Mouse (Mus musculus) stomach, embryonic 16.5 days (tissue): ENCODE measurements around the gene Itpr3. TPM values are rescaled to one million over a fixed set of nuclear protein-coding genes. Genes with fewer than 3 reads are reported as not detected.

Experiments used
- ATAC-seq: fragments of 200-750 bp; cut with Nextera tagmentation; 2 replicates; pipeline ENCODE4 v1.8.0; 2017; ENCODE audit warnings: moderate number of reproducible peaks, moderate TSS enrichment; ENCODE audit not compliant: insufficient read depth, low FRiP score
- H3K27ac ChIP-seq: fragments of 300-500 bp; sonication (generic); 2 replicates; pipeline ENCODE4 v1.5.1; 2014; ENCODE audit warnings: low read length
- H3K27me3 ChIP-seq: fragments of 300-500 bp; sonication (generic); 2 replicates; pipeline ENCODE4 v1.6.1; 2014; ENCODE audit warnings: low read length, control low read depth, mixed read lengths; ENCODE audit not compliant: control insufficient read depth, insufficient read depth
- H3K36me3 ChIP-seq: fragments of 300-500 bp; sonication (generic); 2 replicates; pipeline ENCODE4 v1.6.1; 2014; ENCODE audit warnings: low read length; ENCODE audit not compliant: control insufficient read depth, insufficient read depth
- H3K4me1 ChIP-seq: fragments of 300-500 bp; sonication (generic); 2 replicates; pipeline ENCODE4 v1.6.1; 2014; ENCODE audit warnings: low read length, control low read depth, mixed read lengths; ENCODE audit not compliant: control insufficient read depth, insufficient read depth
- H3K4me2 ChIP-seq: fragments of 300-500 bp; sonication (generic); 2 replicates; pipeline ENCODE4 v1.6.1; 2014; ENCODE audit warnings: low read depth, low read length, mixed read lengths
- H3K4me3 ChIP-seq: fragments of 300-500 bp; sonication (generic); replicated peaks from 2 replicates; pipeline ENCODE4 v1.5.1; 2014; ENCODE audit warnings: mild to moderate bottlenecking, low read length
- H3K9ac ChIP-seq: fragments of 300-500 bp; sonication (generic); 2 replicates; pipeline ENCODE4 v1.6.1; 2014; ENCODE audit warnings: low read length
- H3K9me3 ChIP-seq: fragments of 300-500 bp; sonication (generic); replicated peaks from 2 replicates; pipeline ENCODE4 v1.6.1; 2016; ENCODE audit warnings: low read length, control low read depth; ENCODE audit not compliant: control insufficient read depth
- WGBS: fragments of 180-500 bp; shearing (Covaris S2); extraction: QIAGEN DNeasy Blood & Tissue Kit; methylation state at CpG from one replicate; pipeline ENCODE4 v1.1.7; 2014; 5-methylcytosine and 5-hydroxymethylcytosine counted together
- polyA plus RNA-seq: library from polyadenylated mRNA; unstranded; fragments of >200 nt; fragmentation: Nextera tagmentation; extraction: Ambion mirVana; gene quantifications from 2 replicates; pipeline ENCODE4 v1.2.1, GENCODE M21; 2015

Itpr3 gene
- polyA plus RNA-seq, 1 experiment from 2014 or later, result 15.0 TPM

DNA sequence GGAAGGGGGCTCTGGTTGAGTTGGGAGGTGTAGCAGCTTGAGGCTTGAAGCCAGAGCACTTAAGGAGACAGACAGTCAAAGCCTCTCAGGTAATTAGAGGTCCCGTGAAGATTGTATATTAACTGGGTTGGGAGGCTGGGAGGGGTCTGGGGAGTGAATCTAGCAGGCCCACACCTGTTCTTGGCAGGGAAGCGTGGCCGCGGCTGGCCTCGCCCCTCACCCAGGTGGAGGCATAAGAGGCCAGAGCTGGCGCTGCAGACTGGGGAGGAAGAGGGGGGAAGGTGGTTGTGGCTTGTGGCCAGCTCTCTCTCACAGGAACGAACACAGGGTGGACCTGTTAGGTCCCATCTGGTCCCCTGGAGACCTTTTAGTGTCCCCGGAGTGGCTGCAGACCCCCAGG is 3.6 kb downstream of the Itpr3 start:
- Histone ChIP-seq H3K36me3 (no peaks in the 10 kb centered on the region), H3K9ac (peak overlapping the region; percentile 36; the same call in 1 of the 2 replicates), H3K9me3 (no peaks in the 10 kb centered on the region), H3K27me3 (no peaks in the 10 kb centered on the region), H3K4me3 (no peak overlapping the region), H3K4me2 (peak overlapping the region; percentile 98), H3K27ac (peak overlapping the region; percentile 38; the same call in 1 of the 2 replicates), H3K4me1 (peaks cover 30% of the 10 kb centered on the region)
- ATAC-seq, result no peak
- 52% methylated on average over 8 of the region's 8 CpGs for WGBS

DNA sequence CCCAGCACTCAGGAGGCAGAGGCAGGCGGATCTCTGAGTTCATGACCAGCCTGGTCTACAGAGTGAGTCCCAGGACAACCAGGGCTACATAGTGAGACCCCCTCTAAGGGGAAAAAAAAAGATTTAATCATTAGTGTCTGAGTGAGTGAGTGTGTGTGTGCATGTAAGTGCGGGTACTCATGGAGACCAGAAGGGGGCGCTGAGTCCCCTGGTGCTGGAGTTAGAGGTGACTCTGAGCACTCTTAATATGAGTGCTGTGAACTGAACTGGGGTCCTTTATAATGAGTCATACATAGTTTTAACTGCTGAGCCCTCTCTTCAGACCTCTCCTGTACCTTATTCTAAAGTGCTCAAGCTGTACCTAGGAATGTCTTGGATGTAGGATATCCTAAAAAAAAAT is 4.6 kb downstream of the Itpr3 start:
- Histone ChIP-seq H3K27ac (no peak overlapping the region), H3K9me3 (no peaks in the 10 kb centered on the region), H3K4me1 (peaks cover 35% of the 10 kb centered on the region), H3K36me3 (no peaks in the 10 kb centered on the region), H3K4me2 (no peak overlapping the region), H3K27me3 (no peaks in the 10 kb centered on the region), H3K9ac (no peak overlapping the region), H3K4me3 (no peak overlapping the region)
- 92% methylated on average over 3 of the region's 3 CpGs for WGBS
- ATAC-seq, result no peak

DNA sequence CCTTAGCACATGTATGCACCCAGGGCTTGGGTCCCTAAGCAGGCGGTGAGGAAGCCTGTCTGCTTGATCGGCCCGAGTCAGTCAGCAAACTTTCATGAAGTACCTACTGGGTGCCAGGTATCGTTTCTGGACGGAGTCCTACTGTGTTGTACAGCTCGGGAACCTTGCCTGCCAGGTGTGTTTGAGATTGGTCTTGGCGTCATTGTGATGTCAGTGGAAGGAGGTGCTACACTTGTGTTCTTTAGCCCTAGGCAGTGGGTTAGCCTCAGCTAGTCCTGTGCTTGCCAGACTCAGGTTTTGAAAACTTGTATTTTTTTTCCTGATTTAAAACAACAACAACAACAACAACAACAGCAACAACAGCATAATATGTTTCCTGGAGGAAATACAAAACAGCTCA is 5.6 kb downstream of the Itpr3 start:
- Histone ChIP-seq H3K4me2 (no peak overlapping the region), H3K27ac (peak overlapping the region; percentile 79; the same call in 1 of the 2 replicates), H3K9ac (no peak overlapping the region), H3K4me1 (peaks cover 38% of the 10 kb centered on the region), H3K9me3 (no peaks in the 10 kb centered on the region), H3K4me3 (no peak overlapping the region), H3K27me3 (no peaks in the 10 kb centered on the region), H3K36me3 (no peaks in the 10 kb centered on the region)
- ATAC-seq, result no peak
- WGBS, result 87% methylated on average over 7 of the region's 7 CpGs

DNA sequence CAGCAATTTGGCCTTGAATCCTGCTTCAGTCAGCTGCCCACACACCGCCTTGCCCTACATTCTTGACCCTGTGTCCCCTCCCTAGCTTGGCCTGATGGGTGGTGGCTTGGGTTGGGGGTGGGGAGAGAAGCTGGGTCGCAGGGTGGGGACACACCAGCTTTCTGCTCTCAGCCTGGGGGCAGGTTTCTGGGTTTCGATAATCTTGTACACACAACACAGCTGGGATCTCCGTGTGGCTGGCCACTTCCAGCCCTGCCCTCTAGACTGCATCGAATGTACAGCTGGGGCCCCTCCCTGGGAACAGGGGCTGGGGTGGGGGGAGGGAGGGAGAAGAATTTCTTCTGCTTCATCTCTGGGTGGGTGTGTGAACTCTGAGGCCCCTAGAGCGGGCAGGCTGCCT is 6.6 kb downstream of the Itpr3 start:
- Histone ChIP-seq H3K27ac (peak overlapping the region; percentile 79), H3K9me3 (no peaks in the 10 kb centered on the region), H3K36me3 (no peaks in the 10 kb centered on the region), H3K4me1 (peaks cover 38% of the 10 kb centered on the region), H3K4me3 (no peak overlapping the region), H3K4me2 (peak overlapping the region; percentile 6; the same call in 1 of the 2 replicates), H3K9ac (peak overlapping the region; percentile 16; the same call in 1 of the 2 replicates), H3K27me3 (no peaks in the 10 kb centered on the region)
- WGBS, result 20% methylated on average over 6 of the region's 6 CpGs
- ATAC-seq, result peak; percentile 80; the same call in 1 of the 2 replicates

DNA sequence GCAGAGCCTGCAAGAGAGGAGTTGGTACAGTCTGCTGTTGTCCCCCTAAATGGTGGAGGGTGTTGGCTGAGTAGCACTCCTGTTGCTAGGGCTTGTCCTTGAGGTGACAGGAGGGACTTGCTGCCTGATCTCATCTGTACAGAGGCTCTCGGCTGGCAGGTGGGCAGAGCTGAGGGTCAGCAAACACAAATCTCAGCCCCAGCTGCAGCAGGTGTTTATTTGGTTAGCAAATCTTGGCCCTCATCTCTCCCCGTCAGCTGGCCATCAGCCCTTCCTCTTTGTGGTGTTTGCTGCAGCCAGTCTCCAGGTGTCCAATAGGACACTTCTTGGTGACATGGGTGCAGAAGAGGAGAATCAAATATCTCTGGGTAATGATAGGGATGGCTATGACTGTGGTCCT is 7.1 kb downstream of the Itpr3 start:
- Histone ChIP-seq H3K9ac (peak overlapping the region; percentile 16; the same call in 1 of the 2 replicates), H3K27ac (peak overlapping the region; percentile 79), H3K9me3 (no peaks in the 10 kb centered on the region), H3K4me2 (peak overlapping the region; percentile 6; the same call in 1 of the 2 replicates), H3K4me3 (no peak overlapping the region), H3K4me1 (peaks cover 38% of the 10 kb centered on the region), H3K36me3 (no peaks in the 10 kb centered on the region), H3K27me3 (no peaks in the 10 kb centered on the region)
- ATAC-seq, result peak; percentile 19; the same call in 1 of the 2 replicates
- 63% methylated on average over 2 of the region's 2 CpGs for WGBS

DNA sequence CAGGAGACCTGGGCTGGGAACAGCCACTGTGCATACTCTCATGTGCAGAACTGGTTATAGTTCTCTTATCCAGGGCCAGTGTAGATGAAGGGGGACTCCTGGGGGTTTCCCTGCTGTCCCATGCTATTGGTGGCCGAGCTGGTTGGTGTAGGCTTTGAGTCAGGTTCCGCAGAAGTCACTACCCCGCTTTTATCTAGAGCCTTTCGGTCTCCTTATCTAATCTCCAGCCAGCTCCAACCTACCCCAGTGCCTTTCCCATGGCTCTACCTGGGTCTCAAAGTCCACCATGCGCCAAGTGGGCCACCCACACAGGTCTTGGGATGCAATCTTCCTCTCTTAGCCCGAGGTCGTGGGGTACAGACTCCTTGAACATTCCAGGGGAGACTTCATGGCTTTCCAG is 9.0 kb downstream of the Itpr3 start:
- Histone ChIP-seq H3K9me3 (no peaks in the 10 kb centered on the region), H3K4me3 (no peak overlapping the region), H3K27ac (peak overlapping the region; percentile 78), H3K4me1 (peaks cover 47% of the 10 kb centered on the region), H3K4me2 (peak overlapping the region; percentile 24; the same call in 1 of the 2 replicates), H3K36me3 (no peaks in the 10 kb centered on the region), H3K27me3 (no peaks in the 10 kb centered on the region), H3K9ac (no peak overlapping the region)
- 61% methylated on average over 7 of the region's 7 CpGs for WGBS
- ATAC-seq, result peak; percentile 51

DNA sequence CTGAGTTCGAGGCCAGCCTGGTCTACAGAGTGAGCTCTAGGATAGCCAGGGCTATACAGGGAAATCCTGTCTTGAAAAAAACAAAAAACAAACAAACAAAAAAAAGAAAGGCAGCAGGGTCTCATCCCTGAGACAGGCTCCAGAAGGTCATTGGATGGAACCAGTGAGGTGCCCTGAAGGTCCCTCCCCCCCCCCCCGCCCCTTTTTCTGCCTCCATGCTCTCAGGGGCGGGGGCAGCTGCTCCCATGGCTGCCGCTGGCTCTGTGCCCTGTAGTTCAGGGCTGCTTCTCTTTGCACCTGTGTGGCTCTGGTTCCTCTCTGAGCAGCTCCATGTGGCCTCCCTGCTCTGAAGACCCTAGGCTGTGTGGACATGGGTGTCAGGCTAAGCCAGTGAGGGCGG is 12.0 kb downstream of the Itpr3 start:
- no peak overlapping the region for H3K27ac ChIP-seq
- no peak overlapping the region for H3K9ac ChIP-seq
- H3K4me1 ChIP-seq, result peaks cover 44% of the 10 kb centered on the region

DNA sequence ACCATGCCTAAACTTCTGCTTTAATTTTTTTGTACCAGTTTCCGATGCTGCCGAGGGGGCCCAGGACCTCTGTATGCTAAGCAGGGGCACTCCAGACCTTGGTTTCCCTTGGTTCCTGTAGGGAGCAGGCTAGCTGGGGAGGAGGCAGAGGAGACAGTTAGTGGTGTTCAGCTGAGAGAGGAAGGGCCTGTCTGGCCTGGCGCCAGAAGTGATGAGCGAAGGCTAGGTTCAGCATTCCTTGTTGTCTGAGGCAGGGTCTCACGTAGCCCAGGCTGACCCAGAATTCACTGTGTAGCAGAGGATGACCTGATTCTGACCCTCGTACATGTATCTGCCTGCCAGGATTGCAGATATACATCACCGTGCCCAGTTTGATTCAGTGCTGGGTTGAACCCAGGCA is 13.8 kb downstream of the Itpr3 start:
- no peak overlapping the region for H3K4me2 ChIP-seq
- 89% methylated on average over 7 of the region's 7 CpGs for WGBS
- no peak overlapping the region for H3K27ac ChIP-seq
- peaks cover 43% of the 10 kb centered on the region for H3K4me1 ChIP-seq
- no peaks in the 10 kb centered on the region for H3K27me3 ChIP-seq
- H3K9me3 ChIP-seq, result no peaks in the 10 kb centered on the region
- H3K4me3 ChIP-seq, result no peak overlapping the region
- no peak overlapping the region for H3K9ac ChIP-seq
- no peak for ATAC-seq
- H3K36me3 ChIP-seq, result no peaks in the 10 kb centered on the region

More for the DNA sequence above, 12.0 kb downstream of the Itpr3 start:
- no peak overlapping the region for H3K4me3 ChIP-seq
- H3K36me3 ChIP-seq, result no peaks in the 10 kb centered on the region
- H3K27me3 ChIP-seq, result no peaks in the 10 kb centered on the region
- no peak for ATAC-seq
- WGBS, result 77% methylated on average over 3 of the region's 5 CpGs
- no peaks in the 10 kb centered on the region for H3K9me3 ChIP-seq
- H3K4me2 ChIP-seq, result no peak overlapping the region

DNA sequence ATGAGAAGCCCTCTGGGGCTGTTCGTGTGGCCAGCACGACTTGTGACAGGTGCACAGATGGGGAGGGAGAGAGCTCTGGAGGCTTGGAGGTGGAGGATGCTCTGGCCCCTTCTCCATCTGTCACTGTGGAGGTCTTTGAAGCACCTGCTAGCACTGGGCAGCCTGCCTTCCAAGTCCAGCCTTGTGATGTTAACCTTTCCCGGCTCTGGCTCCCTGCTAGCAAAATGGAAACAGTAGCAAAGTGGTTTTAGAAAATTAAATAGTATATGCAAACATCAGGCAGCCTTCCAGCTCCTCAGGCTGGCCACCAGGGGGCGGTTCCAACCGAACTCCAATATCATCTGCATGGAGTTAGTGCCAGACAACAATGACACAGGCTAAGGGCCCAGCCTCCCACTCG is 14.5 kb downstream of the Itpr3 start:
- ATAC-seq, result no peak
- H3K27ac ChIP-seq, result no peak overlapping the region
- H3K9me3 ChIP-seq, result no peaks in the 10 kb centered on the region
- H3K4me2 ChIP-seq, result no peak overlapping the region
- H3K4me1 ChIP-seq, result peaks cover 39% of the 10 kb centered on the region
- 47% methylated on average over 6 of the region's 6 CpGs for WGBS
- H3K36me3 ChIP-seq, result no peaks in the 10 kb centered on the region
- H3K27me3 ChIP-seq, result no peaks in the 10 kb centered on the region
- no peak overlapping the region for H3K9ac ChIP-seq
- H3K4me3 ChIP-seq, result no peak overlapping the region
